Mouse (Mus musculus) ES-Bruce4 (cell line): ENCODE measurements around the gene Rhobtb1.

Experiments
- CTCF ChIP-seq: IDR thresholded peaks from one replicate; pipeline ENCODE4 v1.8.1; 2011; ENCODE audit warnings: low read depth, low read length
- POLR2A ChIP-seq: IDR thresholded peaks from one replicate; pipeline ENCODE4 v1.8.1; 2011; ENCODE audit warnings: low read length; ENCODE audit not compliant: insufficient read depth

GRCm38 (mm10) chr10:69134356-69134755, 16.9 kb upstream of the Rhobtb1 start:
- TF ChIP-seq POLR2A, result no peak
- TF ChIP-seq CTCF, result no peak
